Mouse (Mus musculus) ES-Bruce4 (cell line): ENCODE measurements around the gene Zfp800. TPM values are rescaled to one million over a fixed set of nuclear protein-coding genes. Genes with fewer than 3 reads are reported as not detected.

Source experiments
- H3K27ac ChIP-seq: 2 replicates; pipeline ENCODE4 v1.5.1; 2012; ENCODE audit warnings: low read length, inconsistent platforms; ENCODE audit not compliant: insufficient read depth
- H3K27me3 ChIP-seq: 2 replicates; pipeline ENCODE4 v1.6.1; 2012; ENCODE audit warnings: mild to moderate bottlenecking, low read length, inconsistent platforms; ENCODE audit not compliant: control insufficient read depth, poor library complexity, insufficient read depth, severe bottlenecking
- H3K36me3 ChIP-seq: 2 replicates; pipeline ENCODE4 v1.6.1; 2012; ENCODE audit warnings: inconsistent platforms, mild to moderate bottlenecking, low read length, moderate library complexity; ENCODE audit not compliant: control insufficient read depth, poor library complexity, insufficient read depth, severe bottlenecking
- H3K4me1 ChIP-seq: one replicate; pipeline ENCODE4 v1.8.1; 2011; ENCODE audit warnings: low read length; ENCODE audit not compliant: control insufficient read depth, insufficient read depth
- H3K4me3 ChIP-seq: 2 replicates; pipeline ENCODE4 v1.5.1; 2011; ENCODE audit warnings: low read depth, mild to moderate bottlenecking, low read length
- H3K9ac ChIP-seq: 2 replicates; pipeline ENCODE4 v1.6.1; 2012; ENCODE audit warnings: low read depth, mild to moderate bottlenecking, inconsistent platforms; ENCODE audit not compliant: poor library complexity, severe bottlenecking
- H3K9me3 ChIP-seq: replicated peaks from 2 replicates; pipeline ENCODE4 v1.6.1; 2012; ENCODE audit warnings: mild to moderate bottlenecking, low read length, inconsistent platforms; ENCODE audit not compliant: control insufficient read depth, poor library complexity, insufficient read depth, severe bottlenecking
- CTCF ChIP-seq: IDR thresholded peaks from one replicate; pipeline ENCODE4 v1.8.1; 2011; ENCODE audit warnings: low read depth, low read length
- EP300 ChIP-seq: IDR thresholded peaks from 2 replicates; pipeline ENCODE4 v1.6.1; 2011; ENCODE audit warnings: low read depth, low read length; ENCODE audit not compliant: insufficient read depth
- POLR2A ChIP-seq: IDR thresholded peaks from one replicate; pipeline ENCODE4 v1.8.1; 2011; ENCODE audit warnings: low read length; ENCODE audit not compliant: insufficient read depth
- polyA plus RNA-seq: library from polyadenylated mRNA; stranded (reverse); fragments of >200 nt; gene quantifications from 2 replicates; pipeline ENCODE4 v1.2.4, GENCODE M21; 2011; ENCODE audit warnings: low read depth; ENCODE audit not compliant: missing spikeins, insufficient read depth, insufficient read length

The Zfp800 gene
- polyA plus RNA-seq, 1 experiment, result 17.4 TPM

DNA sequence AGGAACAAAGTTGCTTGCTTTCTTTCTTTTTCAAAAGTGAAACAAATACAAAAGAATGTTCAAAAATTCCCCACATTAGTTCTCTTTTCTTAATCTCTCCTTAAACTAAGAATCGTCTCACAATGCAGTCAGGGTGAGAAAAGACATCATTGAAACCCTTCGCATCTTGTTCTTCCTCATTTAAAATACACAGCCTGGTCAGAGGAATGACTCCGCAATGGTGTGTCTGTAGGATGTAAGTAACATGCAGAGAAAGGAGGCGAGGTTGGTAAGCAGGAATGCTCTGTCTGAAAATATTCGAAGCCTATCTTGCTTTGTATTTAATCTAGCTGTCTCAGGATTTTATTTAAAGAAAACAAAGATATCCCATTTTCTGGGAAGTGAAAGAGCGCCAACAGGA, 105.0 kb downstream of the Zfp800 start:
- Histone ChIP-seq H3K9ac (no peak overlapping the region), H3K36me3 (no peaks in the 10 kb centered on the region), H3K27me3 (no peaks in the 10 kb centered on the region), H3K4me3 (no peak overlapping the region), H3K4me1 (no peaks in the 10 kb centered on the region), H3K27ac (no peak overlapping the region), H3K9me3 (no peaks in the 10 kb centered on the region)
- no peak for TF ChIP-seq EP300
- no peak for TF ChIP-seq CTCF
- no peak for TF ChIP-seq POLR2A

DNA sequence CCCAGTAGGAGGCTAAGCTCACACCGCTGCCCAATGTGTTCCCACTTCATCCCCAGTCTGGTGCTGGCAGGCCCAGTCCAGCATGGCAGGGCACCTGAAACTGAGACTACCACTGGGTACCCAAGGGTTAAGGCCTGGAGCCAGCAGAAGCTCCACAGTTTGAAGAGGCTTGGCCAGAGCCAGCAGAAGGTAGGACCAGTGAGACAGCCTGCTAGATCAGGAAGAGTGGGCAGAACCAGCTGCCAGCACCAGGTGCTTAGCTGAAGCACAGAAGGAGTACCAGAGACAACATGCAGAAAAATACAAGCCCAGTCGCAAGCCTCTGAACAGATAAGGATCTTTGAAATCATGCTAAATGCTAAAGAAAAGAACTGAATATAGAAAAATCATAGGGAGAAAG, 117.9 kb downstream of the Zfp800 start:
- H3K27me3 ChIP-seq, result no peaks in the 10 kb centered on the region
- peaks cover 7% of the 10 kb centered on the region for H3K9me3 ChIP-seq
- no peak overlapping the region for H3K27ac ChIP-seq
- no peak overlapping the region for H3K9ac ChIP-seq
- no peak overlapping the region for H3K4me3 ChIP-seq
- no peaks in the 10 kb centered on the region for H3K4me1 ChIP-seq
- no peaks in the 10 kb centered on the region for H3K36me3 ChIP-seq
- TF ChIP-seq CTCF (no peak), EP300 (no peak), POLR2A (no peak)

DNA sequence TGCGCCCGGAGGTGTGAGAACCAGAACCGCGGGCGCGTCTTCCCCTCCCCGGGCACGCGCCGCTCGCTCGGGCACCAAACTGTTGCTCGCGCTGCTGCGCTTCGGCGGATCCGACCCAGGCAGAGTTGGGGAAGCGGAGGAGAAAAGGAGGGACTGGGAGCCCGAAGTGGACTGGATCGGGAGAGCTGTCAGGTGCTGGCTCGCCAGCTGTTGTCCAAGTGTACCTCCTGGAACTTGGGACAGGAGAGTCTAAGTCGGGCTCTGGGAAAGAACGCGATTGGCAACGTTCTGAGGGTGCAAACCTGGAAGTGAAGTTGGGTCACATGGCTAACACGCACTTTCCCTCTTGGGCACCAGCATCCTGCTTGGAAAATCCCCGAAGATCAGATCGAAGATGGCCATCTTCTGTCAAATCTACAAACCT, 135.6 kb downstream of the Zfp800 start:
- Histone ChIP-seq H3K4me3 (peak overlapping the region; percentile 47), H3K4me1 (no peaks in the 10 kb centered on the region), H3K9ac (peak overlapping the region; percentile 90), H3K27ac (no peak overlapping the region), H3K36me3 (peaks cover 2% of the 10 kb centered on the region; the same call in 1 of the 2 replicates), H3K9me3 (no peaks in the 10 kb centered on the region), H3K27me3 (peaks cover 8% of the 10 kb centered on the region)
- TF ChIP-seq POLR2A, result no peak
- TF ChIP-seq EP300, result no peak
- TF ChIP-seq CTCF, result no peak

DNA sequence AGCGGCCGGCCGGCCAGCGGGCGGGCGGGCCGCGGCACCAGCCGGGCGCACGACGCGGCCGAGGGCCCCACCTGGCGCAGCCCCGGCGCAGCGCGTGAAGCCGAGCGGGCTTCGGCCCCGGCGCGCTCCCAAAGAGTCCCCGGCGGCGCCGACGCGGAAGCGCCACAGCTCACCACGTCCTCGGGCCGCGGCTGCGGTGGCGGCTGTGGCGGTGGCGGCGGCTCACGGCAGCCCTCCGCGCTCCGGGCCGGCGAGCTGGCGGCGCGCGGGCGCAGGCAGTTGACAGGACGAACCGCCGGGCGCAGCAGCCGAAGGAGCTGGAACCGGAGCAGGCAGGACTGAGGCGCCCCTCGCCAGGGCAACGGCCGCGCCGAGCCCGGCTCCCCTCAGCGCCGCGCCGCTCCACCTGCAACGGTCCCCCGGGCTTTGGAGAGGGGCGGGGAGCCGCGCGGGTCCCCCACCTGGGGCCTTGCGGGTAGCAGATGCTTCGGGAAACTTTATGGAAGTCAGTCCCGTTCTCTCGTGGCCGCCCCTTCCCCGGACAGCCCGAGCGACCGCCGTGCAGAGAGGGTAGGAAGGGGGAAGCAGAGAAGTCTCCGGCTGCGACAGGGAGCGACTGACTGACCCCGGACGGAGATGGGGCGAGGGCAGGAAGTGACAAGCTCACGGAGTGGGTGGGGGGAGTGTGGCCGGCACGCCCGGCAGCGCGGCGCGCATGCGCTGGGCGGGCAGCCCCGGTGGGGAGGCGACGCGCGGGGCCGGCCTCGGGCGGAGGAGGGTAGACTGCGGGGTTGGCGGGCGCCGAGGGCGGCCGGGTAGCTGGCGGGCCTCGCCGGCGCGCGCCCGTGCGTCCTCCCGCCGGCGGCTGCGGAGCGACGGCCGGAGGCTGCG, 136.3 kb downstream of the Zfp800 start:
- Histone ChIP-seq H3K36me3 (peaks cover 2% of the 10 kb centered on the region; the same call in 1 of the 2 replicates), H3K4me1 (no peaks in the 10 kb centered on the region), H3K9ac (peak overlapping the region; percentile 90), H3K4me3 (peak overlapping the region; percentile 47), H3K27me3 (peaks cover 8% of the 10 kb centered on the region), H3K27ac (no peak overlapping the region), H3K9me3 (no peaks in the 10 kb centered on the region)
- TF ChIP-seq EP300, result no peak
- no peak for TF ChIP-seq CTCF
- peak; percentile 49 for TF ChIP-seq POLR2A

DNA sequence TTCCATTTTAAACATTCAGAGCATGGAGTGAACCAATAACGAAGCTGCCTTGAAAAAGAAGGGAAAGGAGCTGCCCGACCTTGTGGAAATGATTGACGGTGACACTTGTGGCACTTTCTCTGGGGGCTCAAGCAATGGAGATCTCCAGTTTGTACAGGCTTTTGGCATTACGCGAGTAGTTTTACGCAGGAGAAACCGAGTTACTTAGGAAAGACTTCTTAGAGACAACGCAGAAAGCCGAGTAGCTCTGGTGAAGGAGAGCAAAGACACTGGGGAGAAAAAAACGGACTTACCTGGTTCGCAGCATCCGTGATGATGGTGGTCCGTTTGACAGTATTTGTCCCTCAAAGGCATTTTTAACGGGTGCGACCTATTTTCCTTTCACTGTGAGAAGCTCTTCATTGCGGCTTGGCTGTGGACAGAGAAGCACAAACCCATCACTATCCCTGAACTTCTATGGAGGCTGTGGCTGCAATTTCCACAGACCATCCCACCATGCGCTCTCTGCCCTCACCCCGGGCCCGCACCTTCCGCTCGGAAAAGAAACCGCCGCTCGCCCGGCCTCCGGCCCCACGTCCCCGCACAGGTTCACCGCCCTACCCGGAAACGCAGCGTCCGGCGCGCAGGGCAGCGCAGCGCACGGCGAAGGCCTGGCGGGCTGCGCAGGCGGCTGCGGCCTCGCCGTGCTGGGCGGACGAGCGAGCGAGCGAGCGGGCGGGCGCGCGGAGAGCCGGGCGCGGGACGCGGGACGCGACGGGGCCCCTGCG, 137.2 kb downstream of the Zfp800 start:
- Histone ChIP-seq H3K9me3 (no peaks in the 10 kb centered on the region), H3K4me3 (peak overlapping the region; percentile 47), H3K27me3 (peaks cover 8% of the 10 kb centered on the region), H3K36me3 (peaks cover 2% of the 10 kb centered on the region; the same call in 1 of the 2 replicates), H3K9ac (peak overlapping the region; percentile 90), H3K4me1 (no peaks in the 10 kb centered on the region), H3K27ac (no peak overlapping the region)
- TF ChIP-seq EP300, result no peak
- no peak for TF ChIP-seq POLR2A
- TF ChIP-seq CTCF, result no peak
